Mouse (Mus musculus) limb, embryonic 12.5 days (tissue): ENCODE results near the gene 4933409G03Rik. TPM values are rescaled to one million over a fixed set of nuclear protein-coding genes. Genes with fewer than 3 reads are reported as not detected.
"Not testable (repeated sequence)": the region's sequence is repeated elsewhere in the genome, so short reads cannot be mapped to it uniquely, and the experiment has no call there.

ENCODE experiments used
- ATAC-seq: fragments of 200-750 bp; cut with Nextera tagmentation; 2 replicates; pipeline ENCODE4 v1.8.0; 2017; ENCODE audit warnings: low read depth, moderate TSS enrichment; ENCODE audit not compliant: insufficient number of reproducible peaks, insufficient read depth, low FRiP score, low TSS enrichment
- H3K27ac ChIP-seq: fragments of 300-500 bp; sonication (generic); 2 replicates; pipeline ENCODE4 v1.5.1; 2016; ENCODE audit warnings: mild to moderate bottlenecking, moderate library complexity
- H3K27me3 ChIP-seq: fragments of 300-500 bp; sonication (generic); 2 replicates; pipeline ENCODE4 v1.6.1; 2016; ENCODE audit warnings: mild to moderate bottlenecking, moderate library complexity
- H3K36me3 ChIP-seq: fragments of 300-500 bp; sonication (generic); 2 replicates; pipeline ENCODE4 v1.6.1; 2016; ENCODE audit warnings: mild to moderate bottlenecking, moderate library complexity
- H3K4me1 ChIP-seq: fragments of 300-500 bp; sonication (generic); replicated peaks from 2 replicates; pipeline ENCODE4 v1.6.1; 2016
- H3K4me2 ChIP-seq: fragments of 300-500 bp; sonication (generic); 2 replicates; pipeline ENCODE4 v1.6.1; 2016; ENCODE audit warnings: mild to moderate bottlenecking, moderate library complexity
- H3K4me3 ChIP-seq: fragments of 300-500 bp; sonication (generic); replicated peaks from 2 replicates; pipeline ENCODE4 v1.5.1; 2016; ENCODE audit warnings: mild to moderate bottlenecking
- H3K9ac ChIP-seq: fragments of 300-500 bp; sonication (generic); replicated peaks from 2 replicates; pipeline ENCODE4 v1.6.1; 2016; ENCODE audit warnings: mild to moderate bottlenecking, moderate library complexity
- H3K9me3 ChIP-seq: fragments of 300-500 bp; sonication (generic); 2 replicates; pipeline ENCODE4 v1.6.1; 2016; ENCODE audit warnings: mild to moderate bottlenecking, moderate library complexity
- WGBS: fragments of 180-500 bp; shearing (Covaris S2); methylation state at CpG from one replicate; pipeline ENCODE4 v1.1.7; 2016; 5-methylcytosine and 5-hydroxymethylcytosine counted together
- polyA plus RNA-seq: library from polyadenylated mRNA; unstranded; fragments of >200 nt; fragmentation: Nextera tagmentation; extraction: Ambion mirVana; gene quantifications from 2 replicates; pipeline ENCODE4 v1.2.1, GENCODE M21; 2016

Gene 4933409G03Rik
- not detected in 2 replicates for polyA plus RNA-seq

- Histone ChIP-seq H3K4me1 (no peaks in the 10 kb centered on the region), H3K36me3 (no peaks in the 10 kb centered on the region), H3K27me3 (no peaks in the 10 kb centered on the region), H3K9ac (no peak within 1 kb of the TSS), H3K27ac (no peak within 1 kb of the TSS), H3K4me3 (no peak within 1 kb of the TSS), H3K9me3 (no peaks in the 10 kb centered on the region), H3K4me2 (no peak within 1 kb of the TSS)
- WGBS = 78% methylated on average over 5 of the region's 5 CpGs
- ATAC-seq = no peak
Observed at GRCm38 (mm10) chr2:68582113-68582512, at the start of gene 4933409G03Rik. Gene 4933409G03Rik (plus strand): TSS chr2:68582413.

GRCm38 (mm10) chr2:68544190-68544589 lies 38.0 kb upstream of the 4933409G03Rik start:
- no peak for ATAC-seq
- no peak overlapping the region for H3K4me2 ChIP-seq
- no peak overlapping the region for H3K9ac ChIP-seq
- H3K27me3 ChIP-seq = no peaks in the 10 kb centered on the region
- no peak overlapping the region for H3K27ac ChIP-seq
- no peak overlapping the region for H3K4me3 ChIP-seq
- H3K9me3 ChIP-seq = no peaks in the 10 kb centered on the region
- 65% methylated on average over 2 of the region's 2 CpGs for WGBS
- H3K4me1 ChIP-seq = no peaks in the 10 kb centered on the region
- H3K36me3 ChIP-seq = no peaks in the 10 kb centered on the region

GRCm38 (mm10) chr2:68560821-68561220 lies 21.4 kb upstream of the 4933409G03Rik start:
- Histone ChIP-seq H3K4me1 (no peaks in the 10 kb centered on the region), H3K4me3 (no peak overlapping the region), H3K36me3 (no peaks in the 10 kb centered on the region), H3K4me2 (no peak overlapping the region), H3K9me3 (no peaks in the 10 kb centered on the region), H3K9ac (no peak overlapping the region), H3K27ac (no peak overlapping the region), H3K27me3 (no peaks in the 10 kb centered on the region)
- 61% methylated on average over 4 of the region's 4 CpGs for WGBS
- no peak for ATAC-seq

- no peak overlapping the region for H3K4me2 ChIP-seq
- H3K4me3 ChIP-seq = no peak overlapping the region
- no peaks in the 10 kb centered on the region for H3K4me1 ChIP-seq
- no peak for ATAC-seq
- WGBS = 21% methylated on average over 3 of the region's 3 CpGs
- no peak overlapping the region for H3K9ac ChIP-seq
- H3K9me3 ChIP-seq = no peaks in the 10 kb centered on the region
- H3K36me3 ChIP-seq = no peaks in the 10 kb centered on the region
- no peaks in the 10 kb centered on the region for H3K27me3 ChIP-seq
- no peak overlapping the region for H3K27ac ChIP-seq
Observed at GRCm38 (mm10) chr2:68563331-68563730, 18.9 kb upstream of the 4933409G03Rik start.

- Histone ChIP-seq H3K9me3 (no peaks in the 10 kb centered on the region), H3K27me3 (no peaks in the 10 kb centered on the region), H3K4me1 (no peaks in the 10 kb centered on the region), H3K4me2 (no peak overlapping the region), H3K9ac (no peak overlapping the region), H3K4me3 (no peak overlapping the region), H3K36me3 (no peaks in the 10 kb centered on the region), H3K27ac (no peak overlapping the region)
- 90% methylated on average over 15 of the region's 15 CpGs for WGBS
- no peak for ATAC-seq
Observed at GRCm38 (mm10) chr2:68568361-68568760, 13.9 kb upstream of the 4933409G03Rik start.

- no peak overlapping the region for H3K9ac ChIP-seq
- ATAC-seq = no peak
- no peak overlapping the region for H3K4me2 ChIP-seq
- no peak overlapping the region for H3K4me3 ChIP-seq
- H3K9me3 ChIP-seq = no peaks in the 10 kb centered on the region
- H3K4me1 ChIP-seq = no peaks in the 10 kb centered on the region
- WGBS = 32% methylated on average over 4 of the region's 4 CpGs
- no peak overlapping the region for H3K27ac ChIP-seq
- H3K36me3 ChIP-seq = no peaks in the 10 kb centered on the region
- H3K27me3 ChIP-seq = no peaks in the 10 kb centered on the region
Observed at GRCm38 (mm10) chr2:68572340-68572739, 9.9 kb upstream of the 4933409G03Rik start.

GRCm38 (mm10) chr2:68592765-68593164 lies 10.6 kb downstream of the 4933409G03Rik start:
- no peak overlapping the region for H3K4me2 ChIP-seq
- 36% methylated on average over 3 of the region's 3 CpGs for WGBS

GRCm38 (mm10) chr2:68656186-68656585 lies 74.0 kb downstream of the 4933409G03Rik start, which contains the start of gene 4932414N04Rik:
Gene 4932414N04Rik (plus strand): TSS chr2:68656486.
- not testable (repeated sequence) for H3K27me3 ChIP-seq, H3K27ac ChIP-seq, H3K4me3 ChIP-seq, H3K9me3 ChIP-seq, H3K9ac ChIP-seq, H3K4me2 ChIP-seq, H3K4me1 ChIP-seq, ATAC-seq, H3K36me3 ChIP-seq
- WGBS = 59% methylated on average over 2 of the region's 5 CpGs

More at GRCm38 (mm10) chr2:68592765-68593164, 10.6 kb downstream of the 4933409G03Rik start:
- no peak for ATAC-seq
- H3K27me3 ChIP-seq = no peaks in the 10 kb centered on the region
- no peak overlapping the region for H3K27ac ChIP-seq
- H3K36me3 ChIP-seq = no peaks in the 10 kb centered on the region
- no peaks in the 10 kb centered on the region for H3K9me3 ChIP-seq
- H3K4me1 ChIP-seq = no peaks in the 10 kb centered on the region
- H3K9ac ChIP-seq = no peak overlapping the region
- H3K4me3 ChIP-seq = no peak overlapping the region

Other genes starting within 250 kb of the 4933409G03Rik start
- 18.5 and 21.2 TPM in 2 replicates for gene Stk39, start 110.1 kb upstream of the 4933409G03Rik start, polyA plus RNA-seq
- gene 4932414N04Rik, start 74.1 kb downstream of the 4933409G03Rik start, polyA plus RNA-seq = not detected in 2 replicates